Mouse (Mus musculus) hindbrain, embryonic 14.5 days (tissue): ENCODE results near the gene Entpd7. TPM values are rescaled to one million over a fixed set of nuclear protein-coding genes. Genes with fewer than 3 reads are reported as not detected.
A peak's percentile ranks its signal among the peaks of the same experiment; 100 is the strongest.

Experiments used
- ATAC-seq: fragments of 200-750 bp; cut with Nextera tagmentation; 2 replicates; pipeline ENCODE4 v1.8.0; 2017; ENCODE audit warnings: moderate number of reproducible peaks, mild to moderate bottlenecking, moderate TSS enrichment, moderate library complexity; ENCODE audit not compliant: low FRiP score
- DNase-seq: peaks from one replicate; pipeline ENCODE4 v3.0.0-alpha.2; 2015; ENCODE audit warnings: low spot score
- H3K27ac ChIP-seq: fragments of 300-500 bp; sonication (generic); 2 replicates; pipeline ENCODE4 v1.5.1; 2014; ENCODE audit warnings: mild to moderate bottlenecking, moderate library complexity
- H3K27me3 ChIP-seq: fragments of 300-500 bp; sonication (generic); 2 replicates; pipeline ENCODE4 v1.6.1; 2014; ENCODE audit warnings: mild to moderate bottlenecking, low read length, mixed read lengths; ENCODE audit not compliant: control insufficient read depth, insufficient read depth
- H3K36me3 ChIP-seq: fragments of 300-500 bp; sonication (generic); replicated peaks from 2 replicates; pipeline ENCODE4 v1.6.1; 2014; ENCODE audit not compliant: control insufficient read depth, insufficient read depth
- H3K4me1 ChIP-seq: fragments of 300-500 bp; sonication (generic); replicated peaks from 2 replicates; pipeline ENCODE4 v1.6.1; 2014; ENCODE audit warnings: antibody characterized with exemption, low read length, mixed read lengths; ENCODE audit not compliant: control insufficient read depth, insufficient read depth
- H3K4me2 ChIP-seq: fragments of 300-500 bp; sonication (generic); replicated peaks from 2 replicates; pipeline ENCODE4 v1.6.1; 2014; ENCODE audit warnings: mild to moderate bottlenecking, moderate library complexity
- H3K4me3 ChIP-seq: fragments of 300-500 bp; sonication (generic); replicated peaks from 2 replicates; pipeline ENCODE4 v1.5.1; 2014; ENCODE audit warnings: mild to moderate bottlenecking, low read length
- H3K9ac ChIP-seq: fragments of 300-500 bp; sonication (generic); 2 replicates; pipeline ENCODE4 v1.6.1; 2014
- H3K9me3 ChIP-seq: fragments of 300-500 bp; sonication (generic); 2 replicates; pipeline ENCODE4 v1.6.1; 2016; ENCODE audit warnings: low read length; ENCODE audit not compliant: control insufficient read depth
- WGBS: fragments of 180-500 bp; shearing (Covaris S2); extraction: QIAGEN DNeasy Blood & Tissue Kit; methylation state at CpG from one replicate; pipeline ENCODE4 v1.1.7; 2014; 5-methylcytosine and 5-hydroxymethylcytosine counted together
- polyA plus RNA-seq: library from polyadenylated mRNA; unstranded; fragments of >200 nt; fragmentation: Nextera tagmentation; extraction: Ambion mirVana; gene quantifications from 2 replicates; pipeline ENCODE4 v1.2.1, GENCODE M21; 2014

Gene Entpd7
- polyA plus RNA-seq, 1 experiment from 2014 or later, result 11.9 TPM

GRCm38 (mm10) chr19:43692815-43693214, 3.3 kb downstream of the Entpd7 start:
- WGBS, result 62% methylated on average over 14 of the region's 14 CpGs
- Histone ChIP-seq H3K27ac (no peak overlapping the region), H3K27me3 (no peaks in the 10 kb centered on the region), H3K4me1 (peaks cover 10% of the 10 kb centered on the region; the same call in 1 of the 2 replicates), H3K9me3 (no peaks in the 10 kb centered on the region), H3K4me2 (no peak overlapping the region), H3K4me3 (no peak overlapping the region), H3K9ac (no peak overlapping the region), H3K36me3 (no peaks in the 10 kb centered on the region)
- ATAC-seq (no peak), DNase-seq (no peak)

- no peak overlapping the region for H3K4me3 ChIP-seq
- ATAC-seq, result no peak
- no peak overlapping the region for H3K4me2 ChIP-seq
- H3K36me3 ChIP-seq, result peaks cover 10% of the 10 kb centered on the region; the same call in 1 of the 2 replicates
- no peak overlapping the region for H3K27ac ChIP-seq
- 44% methylated on average over 10 of the region's 10 CpGs for WGBS
- peaks cover 6% of the 10 kb centered on the region; the same call in 1 of the 2 replicates for H3K4me1 ChIP-seq
- no peaks in the 10 kb centered on the region for H3K27me3 ChIP-seq
- no peaks in the 10 kb centered on the region for H3K9me3 ChIP-seq
- no peak overlapping the region for H3K9ac ChIP-seq
- DNase-seq, result no peak
Measured at GRCm38 (mm10) chr19:43695514-43695964, 6.1 kb downstream of the Entpd7 start.

- no peak overlapping the region for H3K9ac ChIP-seq
- H3K27me3 ChIP-seq, result no peaks in the 10 kb centered on the region
- 0 out of 2 replicates have a peak overlapping the region, but pooled peaks have one; percentile 0 for H3K4me2 ChIP-seq
- H3K4me1 ChIP-seq, result no peaks in the 10 kb centered on the region
- H3K27ac ChIP-seq, result no peak overlapping the region
- no peaks in the 10 kb centered on the region for H3K9me3 ChIP-seq
- H3K36me3 ChIP-seq, result peaks cover 22% of the 10 kb centered on the region; the same call in 1 of the 2 replicates
- DNase-seq (no peak), ATAC-seq (no peak)
- H3K4me3 ChIP-seq, result no peak overlapping the region
- WGBS, result 93% methylated on average over 5 of the region's 5 CpGs
Measured at GRCm38 (mm10) chr19:43697666-43698370, 8.3 kb downstream of the Entpd7 start.

- DNase-seq, result no peak
Measured at GRCm38 (mm10) chr19:43699021-43699762, 9.7 kb downstream of the Entpd7 start.

GRCm38 (mm10) chr19:43699763-43700155, 10.3 kb downstream of the Entpd7 start:
- no peaks in the 10 kb centered on the region for H3K9me3 ChIP-seq
- no peak overlapping the region for H3K4me2 ChIP-seq
- H3K27me3 ChIP-seq, result no peaks in the 10 kb centered on the region
- no peak overlapping the region for H3K4me3 ChIP-seq
- ATAC-seq (no peak), DNase-seq (no peak)
- no peak overlapping the region for H3K27ac ChIP-seq
- 89% methylated on average over 6 of the region's 6 CpGs for WGBS
- H3K9ac ChIP-seq, result no peak overlapping the region
- H3K36me3 ChIP-seq, result peaks cover 31% of the 10 kb centered on the region
- no peaks in the 10 kb centered on the region for H3K4me1 ChIP-seq

More at GRCm38 (mm10) chr19:43699021-43699762, 9.7 kb downstream of the Entpd7 start:
- Histone ChIP-seq H3K9me3 (no peaks in the 10 kb centered on the region), H3K4me1 (no peaks in the 10 kb centered on the region), H3K9ac (no peak overlapping the region), H3K4me3 (no peak overlapping the region), H3K36me3 (peaks cover 25% of the 10 kb centered on the region), H3K4me2 (no peak overlapping the region), H3K27me3 (no peaks in the 10 kb centered on the region), H3K27ac (no peak overlapping the region)
- no peak for ATAC-seq
- 80% methylated on average over 10 of the region's 11 CpGs for WGBS

- no peaks in the 10 kb centered on the region for H3K9me3 ChIP-seq
- no peak overlapping the region for H3K4me3 ChIP-seq
- 92% methylated on average over 11 of the region's 11 CpGs for WGBS
- H3K27me3 ChIP-seq, result no peaks in the 10 kb centered on the region
- H3K9ac ChIP-seq, result no peak overlapping the region
- no peaks in the 10 kb centered on the region for H3K4me1 ChIP-seq
- H3K4me2 ChIP-seq, result no peak overlapping the region
- no peak for ATAC-seq
- H3K36me3 ChIP-seq, result peaks cover 75% of the 10 kb centered on the region
- no peak overlapping the region for H3K27ac ChIP-seq
- DNase-seq, result no peak
Measured at GRCm38 (mm10) chr19:43704211-43704610, 14.7 kb downstream of the Entpd7 start.

GRCm38 (mm10) chr19:43704787-43705497, 15.5 kb downstream of the Entpd7 start:
- WGBS, result 92% methylated on average over 17 of the region's 17 CpGs
- no peak for DNase-seq
- no peak overlapping the region for H3K9ac ChIP-seq
- H3K27me3 ChIP-seq, result no peaks in the 10 kb centered on the region
- H3K4me1 ChIP-seq, result no peaks in the 10 kb centered on the region
- no peak overlapping the region for H3K27ac ChIP-seq
- no peaks in the 10 kb centered on the region for H3K9me3 ChIP-seq
- no peak overlapping the region for H3K4me3 ChIP-seq
- no peak overlapping the region for H3K4me2 ChIP-seq
- peaks cover 69% of the 10 kb centered on the region for H3K36me3 ChIP-seq
- no peak for ATAC-seq

GRCm38 (mm10) chr19:43708206-43708605, 18.7 kb downstream of the Entpd7 start:
- ATAC-seq (no peak), DNase-seq (no peak)
- Histone ChIP-seq H3K36me3 (peaks cover 64% of the 10 kb centered on the region), H3K4me2 (no peak overlapping the region), H3K9me3 (no peaks in the 10 kb centered on the region), H3K4me1 (no peaks in the 10 kb centered on the region), H3K4me3 (no peak overlapping the region), H3K9ac (no peak overlapping the region), H3K27me3 (no peaks in the 10 kb centered on the region), H3K27ac (no peak overlapping the region)
- WGBS, result 95% methylated on average over 7 of the region's 7 CpGs

- Histone ChIP-seq H3K4me1 (no peaks in the 10 kb centered on the region), H3K9ac (no peak overlapping the region), H3K27ac (no peak overlapping the region), H3K9me3 (no peaks in the 10 kb centered on the region), H3K36me3 (peaks cover 59% of the 10 kb centered on the region), H3K4me2 (no peak overlapping the region), H3K4me3 (no peak overlapping the region), H3K27me3 (no peaks in the 10 kb centered on the region)
- WGBS, result 55% methylated on average over 8 of the region's 8 CpGs
- DNase-seq, result no peak
- ATAC-seq, result no peak
Measured at GRCm38 (mm10) chr19:43709317-43709716, 19.8 kb downstream of the Entpd7 start.
